Comparison of ENCODE assay signal across 8 mouse cellular contexts in the genomic region with DNA sequence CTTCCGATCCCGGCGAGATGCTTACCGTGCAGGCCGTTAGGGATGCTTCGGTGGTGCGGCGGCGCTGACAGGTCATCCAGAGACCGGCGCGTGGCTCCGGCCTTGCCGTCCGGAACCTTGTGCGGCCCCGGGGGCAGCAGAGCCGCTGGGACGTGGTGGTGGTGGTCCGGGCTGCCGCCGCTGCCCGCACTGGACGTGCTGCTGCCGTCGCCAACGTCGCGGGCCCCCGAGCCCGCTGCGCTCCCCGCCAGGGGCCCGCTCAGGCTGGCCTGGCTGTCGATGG. TPM values are rescaled to one million over a fixed set of nuclear protein-coding genes. Genes with fewer than 3 reads are reported as not detected.
DNase-seq lines count a peak whose midpoint lies in the region; ATAC-seq and TF ChIP-seq lines count a peak whose summit lies in the region.

No protein-coding gene starts in this region.

- no peaks in the 10 kb centered on the region for H3K9me3 ChIP-seq in lung, postnatal 0 days (ENCODE audit: low read length)
- H3K9me3 ChIP-seq in limb, embryonic 10.5 days (replicated peaks) = no peaks in the 10 kb centered on the region

- ATAC-seq in lung, postnatal 0 days = no peak

- peak overlapping the region; percentile 69 for H3K4me3 ChIP-seq in lung, postnatal 0 days (ENCODE audit: low read depth, low read length)
- peak overlapping the region; percentile 68 for H3K4me3 ChIP-seq in limb, embryonic 10.5 days
- H3K4me3 ChIP-seq in olfactory bulb, adult 2 months (ENCODE audit: insufficient read depth, low read depth, low read length) = peak overlapping the region; percentile 87

- H3K4me1 ChIP-seq in lung, postnatal 0 days (ENCODE audit: insufficient read depth, low read depth, low read length) = peaks cover 26% of the 10 kb centered on the region
- peaks cover 87% of the 10 kb centered on the region for H3K4me1 ChIP-seq in limb, embryonic 10.5 days
- H3K4me1 ChIP-seq in olfactory bulb, adult 2 months (ENCODE audit: control insufficient read depth, insufficient read depth, low read length) = peaks cover 63% of the 10 kb centered on the region

- no peaks in the 10 kb centered on the region for H3K27me3 ChIP-seq in lung, postnatal 0 days (replicated peaks; ENCODE audit: insufficient read depth, low read length)
- H3K27me3 ChIP-seq in limb, embryonic 10.5 days (ENCODE audit: low read depth, poor library complexity, severe bottlenecking) = peaks cover 48% of the 10 kb centered on the region

- TF ChIP-seq POLR2A in olfactory bulb, adult 2 months (IDR thresholded peaks at IDR 0.05; ENCODE audit: insufficient read depth, low read depth, low read length) = no peak

- no peaks in the 10 kb centered on the region for H3K36me3 ChIP-seq in lung, postnatal 0 days (ENCODE audit: insufficient read depth, low read length)
- H3K36me3 ChIP-seq in limb, embryonic 10.5 days = 0 out of 2 replicates have a peak, but pooled peaks cover 5% of the 10 kb centered on the region

- under 1% methylated on average over 34 of the region's 35 CpGs for WGBS in lung, postnatal 0 days
- WGBS in limb, embryonic 10.5 days = under 1% methylated on average over 35 of the region's 35 CpGs
- WGBS in olfactory bulb, adult 2 months = under 1% methylated on average over 35 of the region's 35 CpGs

- H3K9ac ChIP-seq in lung, postnatal 0 days (replicated peaks; ENCODE audit: low read depth) = peak overlapping the region; percentile 39; the same call in 1 of the 2 replicates

- peak; percentile 49 for DNase-seq in cerebellum, adult 11 months
- no peak for DNase-seq in cerebellum, adult 18-20 months
- DNase-seq in lung, postnatal 0 days (ENCODE audit: low spot score) = no peak
- no peak for DNase-seq in lung, postnatal 36 days
- DNase-seq in limb, embryonic 10.5 days (ENCODE audit: low spot score) = peak; percentile 51
- no peak for DNase-seq in frontal cortex, adult 2 months (ENCODE audit: extremely low spot score in 1 of 2, low spot score in 1 of 2)
- DNase-seq in frontal cortex, postnatal 36 days (ENCODE audit: low spot score in 2 of 2) = no peak

- H3K4me2 ChIP-seq in lung, postnatal 0 days (replicated peaks; ENCODE audit: low read depth, low read length) = peak overlapping the region; percentile 98

- no peak for TF ChIP-seq CTCF in lung, postnatal 0 days (IDR thresholded peaks at IDR 0.05)
- no peak for TF ChIP-seq CTCF in olfactory bulb, adult 2 months (IDR thresholded peaks at IDR 0.05; ENCODE audit: insufficient read depth, low read depth, low read length)

- TF ChIP-seq EP300 in lung, postnatal 0 days (IDR thresholded peaks at IDR 0.05) = no peak

- no peak overlapping the region for H3K27ac ChIP-seq in lung, postnatal 0 days (ENCODE audit: low read length)
- H3K27ac ChIP-seq in limb, embryonic 10.5 days = peak overlapping the region; percentile 93
- H3K27ac ChIP-seq in olfactory bulb, adult 2 months (ENCODE audit: insufficient read depth, low read depth, low read length) = no peak overlapping the region

RNA-seq across cellular contexts. Expression of gene Ccdc85c, which starts 1.0 kb away (rescaled TPM):
- polyA plus RNA-seq in lung, postnatal 0 days (2015; fragmentation: Nextera tagmentation; extraction: Ambion mirVana) = 4.1 and 4.5 TPM in 2 replicates
- 5.4 and 6.2 TPM in 2 replicates for polyA plus RNA-seq in limb, embryonic 10.5 days (2016; fragmentation: Nextera tagmentation; extraction: Ambion mirVana)
- polyA plus RNA-seq in olfactory bulb, adult 2 months (2012; ENCODE audit: insufficient read depth, insufficient read length, low replicate concordance, missing spikeins) = not detected in 2 replicates
- polyA plus RNA-seq in frontal cortex, adult 2 months (2012; rRNA removed) = 44.2 and 44.8 TPM in 2 replicates

RNA-seq across cellular contexts. Expression of gene Hhipl1, which starts 31.8 kb away (rescaled TPM):
- 0.35 and 0.57 TPM in 2 replicates for polyA plus RNA-seq in lung, postnatal 0 days (2015; fragmentation: Nextera tagmentation; extraction: Ambion mirVana)
- polyA plus RNA-seq in limb, embryonic 10.5 days (2016; fragmentation: Nextera tagmentation; extraction: Ambion mirVana) = 0.06 and 0.21 TPM in 2 replicates
- polyA plus RNA-seq in olfactory bulb, adult 2 months (2012; ENCODE audit: insufficient read depth, insufficient read length, low replicate concordance, missing spikeins) = not detected in 2 replicates
- 10.3 and 10.6 TPM in 2 replicates for polyA plus RNA-seq in frontal cortex, adult 2 months (2012; rRNA removed)

RNA-seq across cellular contexts. Expression of gene Cyp46a1, which starts 59.9 kb away (rescaled TPM):
- 1.0 and 1.3 TPM in 2 replicates for polyA plus RNA-seq in lung, postnatal 0 days (2015; fragmentation: Nextera tagmentation; extraction: Ambion mirVana)
- polyA plus RNA-seq in limb, embryonic 10.5 days (2016; fragmentation: Nextera tagmentation; extraction: Ambion mirVana) = 1.9 and 2.0 TPM in 2 replicates
- polyA plus RNA-seq in olfactory bulb, adult 2 months (2012; ENCODE audit: insufficient read depth, insufficient read length, low replicate concordance, missing spikeins) = not detected in 2 replicates
- polyA plus RNA-seq in frontal cortex, adult 2 months (2012; rRNA removed) = 377 and 384 TPM in 2 replicates

Comparison
In these comparisons a context has a peak if more than half of its experiments do, and no peak if none do; other contexts are left out.
1. DNase-seq: peak in cerebellum, adult 11 months (single experiment) and limb, embryonic 10.5 days (single experiment); none in cerebellum, adult 18-20 months (0 of 2), lung, postnatal 0 days (single experiment), lung, postnatal 36 days (single experiment), frontal cortex, adult 2 months (0 of 2) and frontal cortex, postnatal 36 days (0 of 2).
2. Peak in every context shown above with its lines, with median percentiles within 50 percentile points of each other: H3K4me3 ChIP-seq.